Mouse (Mus musculus) embryo, embryonic 10.5 days (tissue): ENCODE measurements around the gene Hivep3.

Experiments used
- DNase-seq: peaks from one replicate; pipeline ENCODE4 v3.0.0-alpha.2; 2015; ENCODE audit warnings: low spot score

Hivep3 gene

GRCm38 (mm10) chr4:120022392-120022791, 288.8 kb downstream of the Hivep3 start:
- no peak for DNase-seq

GRCm38 (mm10) chr4:120023221-120023840, 289.7 kb downstream of the Hivep3 start:
- DNase-seq, result no peak

- peak; percentile 22 for DNase-seq
These were observed 290.5 kb downstream of the Hivep3 start for GRCm38 (mm10) chr4:120024071-120024470.

GRCm38 (mm10) chr4:120027671-120028070, 294.1 kb downstream of the Hivep3 start:
- DNase-seq, result no peak

GRCm38 (mm10) chr4:120029937-120030336, 296.4 kb downstream of the Hivep3 start:
- no peak for DNase-seq

GRCm38 (mm10) chr4:120032320-120032983, 298.9 kb downstream of the Hivep3 start:
- peak; percentile 56 for DNase-seq

- DNase-seq, result peak; percentile 12
These were observed 299.4 kb downstream of the Hivep3 start for GRCm38 (mm10) chr4:120032984-120033355.

- DNase-seq, result no peak
These were observed 302.7 kb downstream of the Hivep3 start for GRCm38 (mm10) chr4:120036294-120036693.

GRCm38 (mm10) chr4:120037007-120037406, 303.4 kb downstream of the Hivep3 start:
- no peak for DNase-seq

- DNase-seq, result no peak
These were observed 307.9 kb downstream of the Hivep3 start for GRCm38 (mm10) chr4:120041520-120041919.

GRCm38 (mm10) chr4:120042480-120042879, 308.9 kb downstream of the Hivep3 start:
- DNase-seq, result no peak

GRCm38 (mm10) chr4:120044612-120045011, 311.0 kb downstream of the Hivep3 start:
- no peak for DNase-seq

- DNase-seq, result no peak
These were observed 311.6 kb downstream of the Hivep3 start for GRCm38 (mm10) chr4:120045131-120045537.

- no peak for DNase-seq
These were observed 312.3 kb downstream of the Hivep3 start for GRCm38 (mm10) chr4:120045871-120046270.

GRCm38 (mm10) chr4:120047060-120047459, 313.5 kb downstream of the Hivep3 start:
- no peak for DNase-seq

GRCm38 (mm10) chr4:120048274-120048673, 314.7 kb downstream of the Hivep3 start:
- DNase-seq, result no peak

GRCm38 (mm10) chr4:120049857-120050256, 316.3 kb downstream of the Hivep3 start:
- no peak for DNase-seq

- no peak for DNase-seq
These were observed 318.9 kb downstream of the Hivep3 start for GRCm38 (mm10) chr4:120052481-120052880.

GRCm38 (mm10) chr4:120053026-120054005, 319.7 kb downstream of the Hivep3 start:
- no peak for DNase-seq

- DNase-seq, result no peak
These were observed 320.6 kb downstream of the Hivep3 start for GRCm38 (mm10) chr4:120054145-120054544.

- no peak for DNase-seq
These were observed 322.9 kb downstream of the Hivep3 start for GRCm38 (mm10) chr4:120056451-120056850.

- DNase-seq, result no peak
These were observed 323.9 kb downstream of the Hivep3 start for GRCm38 (mm10) chr4:120057529-120057928.

GRCm38 (mm10) chr4:120058157-120058556, 324.6 kb downstream of the Hivep3 start:
- DNase-seq, result no peak
